Comparison of ENCODE assay signal across 29 mouse cellular contexts in the genomic region with DNA sequence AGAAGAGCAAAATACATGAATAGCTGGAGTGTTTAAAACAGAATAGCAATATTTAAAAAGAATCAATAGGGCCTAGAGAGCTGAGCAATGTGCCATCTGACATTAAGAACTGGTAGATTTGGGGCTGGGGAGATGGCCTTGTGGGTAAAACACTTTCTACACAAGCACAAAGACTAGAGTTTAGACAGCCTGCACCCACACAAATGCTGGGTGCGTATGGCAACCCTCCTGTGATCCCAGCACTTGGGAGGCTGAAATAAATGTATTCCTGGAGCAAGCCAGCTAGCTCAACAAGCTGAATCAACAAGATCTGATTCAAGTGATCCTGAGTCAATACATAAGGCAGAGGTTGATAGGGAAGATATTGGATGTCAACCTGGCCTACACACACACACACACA. TPM values are rescaled to one million over a fixed set of nuclear protein-coding genes. Genes with fewer than 3 reads are reported as not detected.
"Had no signal": no experiment of that assay in that cellular context is flagged by ENCODE, and none has a peak within 500 bp of the region (broad histone marks: within the 10 kb centered on the region; RNA-seq: fewer than 3 reads in every experiment).

No protein-coding gene starts in this region.

- H3K9ac ChIP-seq: embryonic facial prominence, embryonic 12.5 days; embryonic facial prominence, embryonic 13.5 days; embryonic facial prominence, embryonic 15.5 days; forebrain, embryonic 12.5 days; forebrain, embryonic 13.5 days; forebrain, embryonic 15.5 days; forebrain, postnatal 0 days had no signal

- H3K4me2 ChIP-seq: embryonic facial prominence, embryonic 12.5 days; embryonic facial prominence, embryonic 13.5 days; embryonic facial prominence, embryonic 15.5 days; forebrain, embryonic 12.5 days; forebrain, embryonic 13.5 days; forebrain, embryonic 15.5 days had no signal

- H3K4me3 ChIP-seq: embryonic facial prominence, embryonic 10.5 days; embryonic facial prominence, embryonic 12.5 days; embryonic facial prominence, embryonic 13.5 days; embryonic facial prominence, embryonic 15.5 days; erythroblast, embryonic 14.5 days; forebrain, embryonic 10.5 days; forebrain, embryonic 12.5 days; forebrain, embryonic 13.5 days; forebrain, embryonic 15.5 days; gastrocnemius, adult 2 months; heart, adult 2 months had no signal

- H3K36me3 ChIP-seq: embryonic facial prominence, embryonic 10.5 days; embryonic facial prominence, embryonic 12.5 days; embryonic facial prominence, embryonic 13.5 days; embryonic facial prominence, embryonic 15.5 days; forebrain, embryonic 10.5 days; forebrain, embryonic 12.5 days; forebrain, embryonic 15.5 days had no signal

- H3K4me1 ChIP-seq: embryonic facial prominence, embryonic 10.5 days; embryonic facial prominence, embryonic 12.5 days; embryonic facial prominence, embryonic 15.5 days; forebrain, embryonic 10.5 days; forebrain, embryonic 12.5 days; forebrain, embryonic 13.5 days; forebrain, embryonic 15.5 days had no signal

- H3K27ac ChIP-seq: embryonic facial prominence, embryonic 10.5 days; embryonic facial prominence, embryonic 12.5 days; embryonic facial prominence, embryonic 13.5 days; embryonic facial prominence, embryonic 15.5 days; forebrain, embryonic 10.5 days; forebrain, embryonic 12.5 days; forebrain, embryonic 13.5 days; forebrain, embryonic 15.5 days; gastrocnemius, adult 2 months; heart, adult 2 months had no signal

- DNase-seq: cerebellum, adult 2 months; cerebellum, adult 8-10 months; cerebellum, adult 9-10 months; cerebellum, adult 9-11 months; cerebellum, postnatal 10 days; cerebellum, postnatal 14 days; cerebellum, postnatal 25 days; cerebellum, postnatal 36 days; embryo, embryonic 11 days; forebrain, postnatal 0 days; gastrocnemius, adult 2 months; gastrocnemius, postnatal 10 days; gastrocnemius, postnatal 14 days; gastrocnemius, postnatal 25 days; gastrocnemius, postnatal 36 days; heart, adult 18-20 months; heart, adult 2 months had no signal

- H3K9me3 ChIP-seq: embryonic facial prominence, embryonic 10.5 days; embryonic facial prominence, embryonic 12.5 days; embryonic facial prominence, embryonic 13.5 days; embryonic facial prominence, embryonic 15.5 days; forebrain, embryonic 10.5 days; forebrain, embryonic 12.5 days; forebrain, embryonic 13.5 days; forebrain, embryonic 15.5 days had no signal

- H3K27me3 ChIP-seq: embryonic facial prominence, embryonic 12.5 days; embryonic facial prominence, embryonic 13.5 days; embryonic facial prominence, embryonic 15.5 days; forebrain, embryonic 12.5 days; forebrain, embryonic 13.5 days; forebrain, embryonic 15.5 days had no signal

- ATAC-seq: forebrain, embryonic 13.5 days; forebrain, embryonic 14.5 days; forebrain, embryonic 15.5 days; forebrain, embryonic 16.5 days; forebrain, postnatal 0 days had no signal

RNA-seq across cellular contexts. Expression of a gene that starts 14.9 kb away (rescaled TPM):
- total RNA-seq: granulocyte monocyte progenitor cell, adult 5-6 weeks had no signal
- polyA plus RNA-seq: erythroblast, embryonic 14.5 days had no signal
